Mouse (Mus musculus): Measurements from ENCODE around the gene Ankfn1. TPM values are rescaled to one million over a fixed set of nuclear protein-coding genes. Genes with fewer than 3 reads are reported as not detected.

Ankfn1 gene
- polyA plus RNA-seq, 1 experiment from 2014 or later = 2.7 TPM

GRCm38 (mm10) chr11:89765014-89765769 lies 12.3 kb downstream of the Ankfn1 start:
- Histone ChIP-seq H3K27ac (replicated peaks) (peak overlapping the region; percentile 39; the same call in 1 of the 2 replicates), H3K9me3 (no peaks in the 10 kb centered on the region), H3K36me3 (no peaks in the 10 kb centered on the region), H3K4me3 (no peak overlapping the region), H3K9ac (replicated peaks) (no peak overlapping the region), H3K27me3 (no peaks in the 10 kb centered on the region; the same call in 1 of the 2 replicates), H3K4me2 (replicated peaks) (no peak overlapping the region), H3K4me1 (peaks cover 8% of the 10 kb centered on the region)
- 33% methylated on average over 2 of the region's 2 CpGs for WGBS
- ATAC-seq (ENCODE audit: low FRiP score, low read depth) = peak; percentile 69

GRCm38 (mm10) chr11:89733973-89734693 lies 43.3 kb downstream of the Ankfn1 start:
- Histone ChIP-seq H3K36me3 (no peaks in the 10 kb centered on the region), H3K4me1 (no peaks in the 10 kb centered on the region), H3K27ac (replicated peaks) (no peak overlapping the region), H3K27me3 (no peaks in the 10 kb centered on the region), H3K4me3 (no peak overlapping the region), H3K4me2 (replicated peaks) (no peak overlapping the region), H3K9me3 (no peaks in the 10 kb centered on the region), H3K9ac (replicated peaks) (no peak overlapping the region)
- no peak for ATAC-seq (ENCODE audit: low FRiP score, low read depth)
- 83% methylated on average over 10 of the region's 10 CpGs for WGBS

GRCm38 (mm10) chr11:89733526-89733925 lies 43.9 kb downstream of the Ankfn1 start:
- no peaks in the 10 kb centered on the region for H3K9me3 ChIP-seq
- no peak for ATAC-seq (ENCODE audit: low FRiP score, low read depth)
- no peaks in the 10 kb centered on the region for H3K4me1 ChIP-seq
- H3K4me2 ChIP-seq (replicated peaks) = no peak overlapping the region
- WGBS = 91% methylated on average over 7 of the region's 7 CpGs
- H3K9ac ChIP-seq (replicated peaks) = no peak overlapping the region
- no peak overlapping the region for H3K27ac ChIP-seq (replicated peaks)
- no peak overlapping the region for H3K4me3 ChIP-seq
- H3K27me3 ChIP-seq = no peaks in the 10 kb centered on the region
- no peaks in the 10 kb centered on the region for H3K36me3 ChIP-seq

GRCm38 (mm10) chr11:89720847-89721246 lies 56.6 kb downstream of the Ankfn1 start:
- 19% methylated on average over 5 of the region's 5 CpGs for WGBS
- Histone ChIP-seq H3K4me1 (peaks cover 4% of the 10 kb centered on the region; the same call in 1 of the 2 replicates), H3K4me2 (replicated peaks) (no peak overlapping the region), H3K27ac (replicated peaks) (no peak overlapping the region), H3K36me3 (no peaks in the 10 kb centered on the region), H3K9ac (replicated peaks) (no peak overlapping the region), H3K4me3 (no peak overlapping the region), H3K27me3 (no peaks in the 10 kb centered on the region), H3K9me3 (no peaks in the 10 kb centered on the region)
- ATAC-seq (ENCODE audit: low FRiP score, low read depth) = peak; percentile 49; the same call in 1 of the 2 replicates

GRCm38 (mm10) chr11:89718491-89718982 lies 58.9 kb downstream of the Ankfn1 start:
- Histone ChIP-seq H3K9me3 (no peaks in the 10 kb centered on the region), H3K27ac (replicated peaks) (no peak overlapping the region), H3K9ac (replicated peaks) (no peak overlapping the region), H3K4me2 (replicated peaks) (no peak overlapping the region), H3K4me3 (no peak overlapping the region), H3K27me3 (no peaks in the 10 kb centered on the region), H3K36me3 (no peaks in the 10 kb centered on the region), H3K4me1 (peaks cover 4% of the 10 kb centered on the region; the same call in 1 of the 2 replicates)
- ATAC-seq (ENCODE audit: low FRiP score, low read depth) = no peak
- WGBS = 88% methylated on average over 14 of the region's 14 CpGs

- Histone ChIP-seq H3K9ac (replicated peaks) (no peak overlapping the region), H3K9me3 (no peaks in the 10 kb centered on the region), H3K4me2 (replicated peaks) (no peak overlapping the region), H3K27me3 (no peaks in the 10 kb centered on the region), H3K4me3 (no peak overlapping the region), H3K4me1 (peaks cover 4% of the 10 kb centered on the region; the same call in 1 of the 2 replicates), H3K27ac (replicated peaks) (no peak overlapping the region), H3K36me3 (no peaks in the 10 kb centered on the region)
- ATAC-seq (ENCODE audit: low FRiP score, low read depth) = no peak
- WGBS = 91% methylated on average over 7 of the region's 7 CpGs
Observed at GRCm38 (mm10) chr11:89716351-89716750, 61.1 kb downstream of the Ankfn1 start.

GRCm38 (mm10) chr11:89708526-89708925 lies 68.9 kb downstream of the Ankfn1 start:
- H3K36me3 ChIP-seq = no peaks in the 10 kb centered on the region
- H3K4me2 ChIP-seq (replicated peaks) = no peak overlapping the region
- H3K9ac ChIP-seq (replicated peaks) = no peak overlapping the region
- no peaks in the 10 kb centered on the region for H3K27me3 ChIP-seq
- no peak overlapping the region for H3K4me3 ChIP-seq
- ATAC-seq (ENCODE audit: low FRiP score, low read depth) = no peak
- no peaks in the 10 kb centered on the region for H3K9me3 ChIP-seq
- H3K4me1 ChIP-seq = no peaks in the 10 kb centered on the region
- WGBS = 90% methylated on average over 7 of the region's 7 CpGs
- no peak overlapping the region for H3K27ac ChIP-seq (replicated peaks)

GRCm38 (mm10) chr11:89696431-89697403 lies 80.7 kb downstream of the Ankfn1 start:
- Histone ChIP-seq H3K9me3 (no peaks in the 10 kb centered on the region), H3K27me3 (peaks cover 9% of the 10 kb centered on the region), H3K4me2 (replicated peaks) (peak overlapping the region; percentile 57), H3K4me1 (peaks cover 15% of the 10 kb centered on the region), H3K36me3 (no peaks in the 10 kb centered on the region), H3K27ac (replicated peaks) (0 out of 2 replicates have a peak overlapping the region, but pooled peaks have one; percentile 10), H3K4me3 (peak overlapping the region; percentile 32), H3K9ac (replicated peaks) (peak overlapping the region; percentile 20; the same call in 1 of the 2 replicates)
- 22% methylated on average over 18 of the region's 18 CpGs for WGBS
- peak; percentile 95 for ATAC-seq (ENCODE audit: low FRiP score, low read depth)

GRCm38 (mm10) chr11:89693686-89694085 lies 83.8 kb downstream of the Ankfn1 start:
- 91% methylated on average over 4 of the region's 4 CpGs for WGBS
- no peak overlapping the region for H3K4me2 ChIP-seq (replicated peaks)
- H3K4me3 ChIP-seq = no peak overlapping the region
- H3K9me3 ChIP-seq = no peaks in the 10 kb centered on the region
- H3K36me3 ChIP-seq = no peaks in the 10 kb centered on the region
- ATAC-seq (ENCODE audit: low FRiP score, low read depth) = no peak
- peaks cover 9% of the 10 kb centered on the region for H3K27me3 ChIP-seq
- H3K4me1 ChIP-seq = peaks cover 15% of the 10 kb centered on the region
- no peak overlapping the region for H3K9ac ChIP-seq (replicated peaks)
- H3K27ac ChIP-seq (replicated peaks) = no peak overlapping the region

- H3K4me1 ChIP-seq = peaks cover 6% of the 10 kb centered on the region; the same call in 1 of the 2 replicates
- no peak overlapping the region for H3K4me3 ChIP-seq
- ATAC-seq (ENCODE audit: low FRiP score, low read depth) = no peak
- no peaks in the 10 kb centered on the region for H3K9me3 ChIP-seq
- WGBS = 63% methylated on average over 2 of the region's 2 CpGs
- no peak overlapping the region for H3K4me2 ChIP-seq (replicated peaks)
- H3K36me3 ChIP-seq = no peaks in the 10 kb centered on the region
- no peaks in the 10 kb centered on the region for H3K27me3 ChIP-seq
- H3K27ac ChIP-seq (replicated peaks) = no peak overlapping the region
- H3K9ac ChIP-seq (replicated peaks) = no peak overlapping the region
Observed at GRCm38 (mm10) chr11:89676922-89677321, 100.5 kb downstream of the Ankfn1 start.

- Histone ChIP-seq H3K4me2 (replicated peaks) (no peak overlapping the region), H3K4me1 (peaks cover 6% of the 10 kb centered on the region; the same call in 1 of the 2 replicates), H3K9me3 (no peaks in the 10 kb centered on the region), H3K27ac (replicated peaks) (peak overlapping the region; percentile 54), H3K4me3 (no peak overlapping the region), H3K36me3 (no peaks in the 10 kb centered on the region), H3K9ac (replicated peaks) (no peak overlapping the region), H3K27me3 (no peaks in the 10 kb centered on the region)
- 0% methylated on average over 1 of the region's 1 CpGs for WGBS
- peak; percentile 77 for ATAC-seq (ENCODE audit: low FRiP score, low read depth)
Observed at GRCm38 (mm10) chr11:89673916-89674507, 103.4 kb downstream of the Ankfn1 start.

Data from midbrain, embryonic 12.5 days (tissue).